Mouse (Mus musculus): ENCODE data around the gene Rasgrp2.

Gene Rasgrp2

DNA sequence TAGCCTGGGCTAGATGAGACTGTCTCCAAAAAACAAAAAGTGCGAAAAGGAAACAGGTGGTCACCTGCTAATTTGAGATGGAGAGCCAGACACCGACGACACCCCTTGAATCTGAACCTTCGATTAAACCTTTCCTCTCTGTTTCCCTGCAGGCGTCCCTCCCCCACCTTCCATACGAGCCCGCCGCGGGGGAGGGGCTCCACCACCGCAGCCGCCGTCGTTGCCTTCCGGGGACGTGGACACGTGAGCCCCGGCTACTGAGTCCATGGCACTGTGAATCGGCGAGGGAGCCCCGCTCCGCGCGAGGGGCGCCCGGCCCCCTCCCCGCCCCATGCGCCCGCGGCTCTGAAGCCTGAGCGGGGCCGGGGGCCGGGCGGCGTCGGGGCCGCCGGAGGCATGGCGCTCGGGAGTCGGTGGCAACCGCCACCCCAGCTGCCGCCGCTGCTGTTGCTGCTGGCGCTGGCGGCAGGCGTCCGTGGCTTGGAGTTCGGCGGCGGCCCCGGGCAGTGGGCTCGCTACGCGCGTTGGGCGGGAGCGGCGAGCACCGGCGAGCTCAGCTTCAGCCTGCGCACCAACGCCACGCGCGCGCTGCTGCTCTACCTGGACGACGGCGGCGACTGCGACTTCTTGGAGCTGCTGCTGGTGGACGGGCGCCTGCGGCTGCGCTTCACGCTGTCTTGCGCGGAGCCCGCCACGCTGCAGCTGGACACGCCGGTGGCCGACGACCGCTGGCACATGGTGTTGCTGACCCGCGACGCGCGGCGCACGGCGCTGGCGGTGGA, 28.7 kb downstream of the Rasgrp2 start:
- DNase-seq (ENCODE audit: low read depth, low spot score): peak; percentile 20

GRCm38 (mm10) chr19:6428501-6429200, 29.5 kb downstream of the Rasgrp2 start:
- peak; percentile 20 for DNase-seq (ENCODE audit: low read depth, low spot score)

- DNase-seq (ENCODE audit: low read depth, low spot score): no peak
These were observed 43.9 kb downstream of the Rasgrp2 start for GRCm38 (mm10) chr19:6443016-6443415.

DNA sequence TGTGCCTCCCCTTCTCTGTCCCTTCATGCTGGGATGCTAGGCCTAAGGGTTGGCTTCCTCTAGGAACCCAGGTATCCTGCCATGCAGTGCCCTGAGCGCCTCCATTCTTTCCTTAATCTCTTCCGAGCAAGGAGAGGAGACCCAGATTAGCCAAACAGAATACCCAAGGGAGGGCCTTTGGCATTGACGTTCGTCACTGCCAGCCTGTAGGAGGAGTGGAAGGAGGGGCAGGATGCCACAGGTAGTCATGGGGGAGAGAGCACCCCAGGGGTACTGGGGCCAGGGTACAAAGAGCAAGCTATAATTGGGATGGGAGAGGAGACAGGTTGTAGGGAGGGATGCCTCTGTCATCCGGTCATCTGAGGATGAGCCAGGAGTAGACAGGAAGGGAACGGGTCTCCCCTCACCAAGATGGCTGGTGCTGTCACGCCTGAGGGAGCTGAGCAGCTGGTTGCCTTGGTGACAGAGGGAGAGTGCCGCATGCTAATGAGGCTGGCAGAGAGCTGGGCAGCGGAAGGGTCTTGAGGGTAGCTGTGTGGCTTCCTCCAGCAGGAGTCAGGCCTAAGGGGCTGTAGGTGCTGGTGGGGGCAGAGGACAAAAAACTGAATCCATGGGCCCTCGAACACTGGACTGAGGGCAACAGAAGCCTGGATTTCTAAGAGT, 46.8 kb downstream of the Rasgrp2 start:
- no peak for DNase-seq (ENCODE audit: low read depth, low spot score)

- DNase-seq (ENCODE audit: low read depth, low spot score): no peak
These were observed 47.7 kb downstream of the Rasgrp2 start for GRCm38 (mm10) chr19:6446736-6447437.

DNA sequence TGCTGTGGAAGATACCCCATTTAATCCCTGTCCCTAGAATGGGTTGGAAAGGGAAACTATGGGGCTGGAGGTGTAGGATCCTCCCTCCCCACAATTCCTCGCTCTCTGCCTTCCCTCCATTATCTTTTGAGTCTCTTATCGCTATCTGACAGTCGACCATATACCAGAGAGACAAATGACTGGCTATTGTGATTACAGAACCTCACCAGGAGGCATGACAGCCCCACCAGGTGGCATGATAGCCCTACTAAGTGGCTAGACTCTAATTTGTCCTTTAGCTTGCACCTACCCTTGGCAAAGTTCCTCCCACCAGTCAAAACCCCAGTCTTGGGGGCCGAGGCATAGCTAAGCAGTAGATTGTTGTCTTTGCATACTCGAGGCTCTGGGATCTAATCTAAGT, 49.6 kb downstream of the Rasgrp2 start:
- no peak for DNase-seq (ENCODE audit: low read depth, low spot score)

DNA sequence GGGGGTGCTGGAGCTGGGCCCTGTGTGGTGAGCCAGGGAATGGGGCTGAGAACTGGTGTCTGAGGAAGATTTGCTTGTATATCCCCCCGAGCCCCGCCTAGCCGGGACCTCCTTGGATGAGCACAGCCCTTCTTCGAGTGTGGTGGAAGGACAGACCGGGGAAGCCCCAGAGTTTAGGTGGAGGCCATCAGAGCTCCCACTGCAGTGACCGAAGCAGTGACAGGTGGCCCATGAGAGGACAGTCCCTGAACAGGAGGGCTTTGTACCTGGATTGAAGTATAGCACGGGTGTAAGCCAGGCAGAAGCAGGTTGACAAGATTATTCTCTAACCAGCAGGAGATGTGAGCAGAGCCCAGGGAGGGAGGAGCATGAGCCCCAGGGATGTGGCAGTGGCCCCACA, 50.7 kb downstream of the Rasgrp2 start:
- DNase-seq (ENCODE audit: low read depth, low spot score): no peak

GRCm38 (mm10) chr19:6452030-6452494, 52.9 kb downstream of the Rasgrp2 start:
- DNase-seq (ENCODE audit: low read depth, low spot score): peak; percentile 78

- DNase-seq (ENCODE audit: low read depth, low spot score): no peak
These were observed 53.7 kb downstream of the Rasgrp2 start for GRCm38 (mm10) chr19:6452672-6453310.

DNA sequence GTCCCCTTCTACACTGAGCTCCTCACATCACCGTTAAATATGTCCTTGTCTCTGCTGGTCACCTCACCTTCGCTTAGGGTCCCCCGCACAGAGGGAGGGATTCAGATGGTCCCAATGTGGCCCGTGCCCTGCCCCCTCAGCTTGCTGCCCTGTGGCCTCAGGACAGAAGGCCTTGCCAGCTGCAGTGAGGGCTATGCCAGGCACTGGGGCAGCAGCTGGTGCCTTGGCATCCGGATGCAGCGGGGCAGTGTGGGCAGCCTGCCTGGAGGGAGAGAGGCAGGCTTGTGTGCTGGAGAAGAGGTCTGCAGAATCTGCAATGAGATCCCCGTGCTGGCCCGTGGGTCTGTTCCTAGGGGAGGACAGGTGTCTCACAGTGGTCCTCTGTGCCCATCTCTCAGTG, 54.2 kb downstream of the Rasgrp2 start:
- no peak for DNase-seq (ENCODE audit: low read depth, low spot score)

- no peak for DNase-seq (ENCODE audit: low read depth, low spot score)
These were observed 55.0 kb downstream of the Rasgrp2 start for GRCm38 (mm10) chr19:6454041-6454720.

DNA sequence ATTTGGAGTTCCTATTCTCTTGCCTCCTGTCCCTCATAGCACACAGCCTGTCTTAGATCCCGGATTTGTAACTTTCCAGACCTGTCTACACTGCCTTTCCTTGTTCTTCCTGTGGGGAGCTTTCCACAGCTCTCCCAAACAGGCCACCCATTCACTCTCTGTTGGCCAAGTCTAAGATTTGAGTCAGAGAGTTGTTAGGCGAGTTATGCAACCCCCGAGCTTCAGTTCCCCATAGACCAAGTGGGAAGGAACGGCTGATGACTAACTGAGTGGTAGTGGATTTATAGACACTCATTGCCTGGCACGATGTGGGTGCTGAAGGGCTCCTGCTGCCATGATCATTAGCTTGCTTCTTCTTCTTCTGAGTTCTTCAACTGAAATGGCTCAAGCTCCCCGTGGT, 60.4 kb downstream of the Rasgrp2 start:
- DNase-seq (ENCODE audit: low read depth, low spot score): no peak

DNA sequence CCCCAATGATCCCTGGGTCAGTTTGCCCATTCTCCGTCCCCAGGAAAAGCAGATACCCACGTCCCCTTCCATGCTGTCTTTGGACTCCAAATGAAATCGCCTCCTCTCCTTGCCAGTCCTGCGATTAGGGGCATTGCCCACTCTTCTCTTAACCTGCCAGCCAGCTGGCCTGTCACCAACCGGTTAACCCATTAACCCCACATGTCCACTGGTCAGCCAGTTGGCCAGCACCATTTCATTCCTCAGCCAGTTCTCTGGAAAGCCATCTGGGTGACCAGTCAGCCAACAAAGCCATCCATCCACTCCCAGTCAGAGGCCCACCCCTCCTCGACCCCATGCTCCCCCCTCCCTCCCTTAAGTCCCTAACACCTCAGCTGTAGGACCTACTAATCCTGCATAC, 63.7 kb downstream of the Rasgrp2 start:
- DNase-seq (ENCODE audit: low read depth, low spot score): no peak

GRCm38 (mm10) chr19:6464306-6465071, 65.3 kb downstream of the Rasgrp2 start:
- DNase-seq (ENCODE audit: low read depth, low spot score): no peak
